Mouse (Mus musculus) lung, postnatal 25 days (tissue): ENCODE results near the gene 1700001P01Rik.

Experiments used
- DNase-seq: peaks from one replicate; pipeline ENCODE4 v3.0.0; 2022; ENCODE audit warnings: low spot score

1700001P01Rik gene

DNA sequence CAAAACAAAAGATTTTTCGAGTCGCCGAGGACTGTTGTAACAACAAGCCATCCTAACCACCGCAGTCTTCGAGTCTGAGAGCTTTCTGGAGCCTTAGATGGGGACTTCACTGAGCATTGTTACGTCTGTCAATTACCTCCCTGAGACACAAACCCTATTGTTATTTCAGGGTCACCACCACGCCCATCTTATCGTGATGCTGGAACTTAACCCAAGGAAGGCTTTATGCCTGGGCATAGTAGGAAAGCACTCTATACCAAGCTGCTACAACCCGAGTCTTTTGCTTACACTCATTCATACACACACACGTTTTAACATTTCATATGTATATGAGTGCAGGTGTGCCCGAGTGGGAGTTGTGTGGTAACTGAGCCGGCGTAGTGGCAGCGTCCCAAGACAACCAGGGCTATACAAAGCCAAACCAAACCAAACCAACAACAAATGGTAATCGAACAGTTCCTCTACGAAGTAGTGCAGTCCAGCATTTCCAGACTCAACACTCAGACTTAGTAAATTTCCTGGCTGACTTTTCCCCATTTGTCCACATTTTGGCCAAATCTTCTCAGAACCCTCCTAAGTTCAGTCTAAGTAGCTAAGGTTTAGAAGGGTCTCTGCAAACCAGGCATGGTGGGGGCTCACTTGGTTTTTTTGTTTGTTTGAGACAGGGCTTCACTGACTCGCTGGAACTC, at the start of gene 1700001P01Rik:
1700001P01Rik (minus strand) TSS at position 111 of the 689 bp plus-strand sequence.
- no peak for DNase-seq

DNA sequence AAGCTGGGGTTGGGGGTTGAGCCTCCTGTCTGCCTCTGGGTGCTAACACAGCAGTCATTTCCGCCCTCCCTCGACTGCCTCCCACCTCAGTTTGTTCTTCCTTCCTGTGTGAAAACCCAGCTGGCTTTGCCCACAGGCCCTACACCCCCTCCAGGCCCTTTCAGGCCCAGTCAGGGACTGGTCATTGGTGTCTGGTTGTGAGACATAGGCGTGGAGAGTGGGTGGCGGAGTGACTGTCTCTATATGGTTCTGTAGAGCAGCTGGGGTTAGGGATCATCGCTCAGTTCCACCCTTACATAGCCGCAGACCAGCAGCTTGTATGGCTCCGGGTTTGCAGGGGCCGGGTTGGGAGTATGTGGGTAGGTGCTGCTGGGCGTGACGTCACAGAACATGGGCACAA, 49.6 kb upstream of the 1700001P01Rik start:
- no peak for DNase-seq

GRCm38 (mm10) chr11:97824895-97825294, 49.2 kb upstream of the 1700001P01Rik start:
- no peak for DNase-seq

DNA sequence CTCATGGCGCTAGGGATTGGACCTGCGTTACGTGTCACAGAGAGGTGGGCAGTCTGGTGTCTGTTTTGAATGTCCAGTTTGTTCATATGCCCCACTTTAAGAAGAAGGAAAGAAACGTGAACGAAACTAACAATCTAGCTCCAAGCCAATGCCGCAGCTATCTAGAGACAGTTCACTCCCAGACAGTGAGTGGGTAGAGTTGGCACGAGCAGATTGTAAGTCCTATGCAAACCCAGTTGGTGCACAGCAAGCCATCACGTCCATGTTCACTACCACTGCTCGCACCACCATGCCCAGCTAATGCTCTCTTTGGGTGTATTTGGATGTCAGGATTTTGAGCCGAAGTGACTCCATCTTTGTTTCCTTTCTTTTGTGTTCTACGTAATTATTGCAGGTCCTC, 48.5 kb upstream of the 1700001P01Rik start:
- no peak for DNase-seq

GRCm38 (mm10) chr11:97822840-97823603, 47.3 kb upstream of the 1700001P01Rik start:
- DNase-seq: no peak

DNA sequence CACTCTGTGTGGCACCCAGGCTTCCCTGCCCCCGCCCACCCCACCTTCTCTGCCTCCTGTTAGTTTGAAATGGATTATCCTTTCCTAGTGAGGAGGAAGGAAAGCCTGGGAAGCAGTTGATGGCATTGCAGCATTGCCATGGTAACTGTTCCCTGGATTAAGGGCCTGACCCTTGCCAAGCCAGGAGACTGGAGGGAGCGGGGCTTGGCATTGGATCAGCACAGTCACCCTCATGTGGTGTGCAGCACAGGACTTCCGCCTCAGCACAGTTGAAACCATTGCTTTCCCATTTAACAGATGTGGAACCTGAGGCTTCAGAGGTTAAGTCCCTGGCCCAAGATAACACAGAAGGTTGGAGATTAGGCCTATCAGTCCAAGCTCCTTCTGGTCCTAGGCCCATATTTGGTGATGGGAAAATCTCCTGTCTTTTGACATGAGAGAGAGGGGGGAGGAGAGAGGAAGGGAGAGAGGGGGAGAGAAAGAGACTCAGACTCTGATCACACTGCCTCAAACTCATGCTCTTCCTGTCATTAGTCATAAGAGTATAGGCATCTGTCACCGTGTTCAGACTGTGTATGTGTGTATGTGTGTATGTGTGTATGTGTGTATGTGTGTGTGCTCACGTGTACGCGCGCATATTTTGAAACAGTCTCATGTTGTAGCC, 45.8 kb upstream of the 1700001P01Rik start:
- DNase-seq: no peak

- peak; percentile 63 for DNase-seq
Measured at GRCm38 (mm10) chr11:97820840-97821239, 45.1 kb upstream of the 1700001P01Rik start.

- no peak for DNase-seq
Measured at GRCm38 (mm10) chr11:97819923-97820322, 44.2 kb upstream of the 1700001P01Rik start.

- no peak for DNase-seq
Measured at GRCm38 (mm10) chr11:97819102-97819501, 43.4 kb upstream of the 1700001P01Rik start.

DNA sequence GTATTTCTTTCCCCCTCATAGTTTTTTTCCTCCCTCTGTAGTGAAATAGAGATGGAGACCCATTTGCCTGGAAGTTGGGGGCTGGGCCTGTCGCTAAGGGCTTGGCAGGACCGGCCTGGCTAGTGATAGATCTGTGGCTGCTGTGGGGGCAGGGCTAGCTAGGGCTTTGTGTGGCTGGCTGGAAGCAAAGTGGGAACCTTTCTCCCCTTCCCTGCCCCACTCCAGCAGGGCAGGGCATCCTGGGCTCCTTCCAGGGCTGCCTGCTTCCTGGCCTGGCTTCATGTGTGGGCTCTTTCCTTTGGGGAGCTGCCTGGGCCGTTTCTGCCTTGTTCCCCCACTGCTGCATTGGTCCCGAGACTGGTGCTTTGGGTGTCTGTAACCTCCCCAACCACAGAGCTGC, 42.9 kb upstream of the 1700001P01Rik start:
- peak; percentile 48 for DNase-seq

- no peak for DNase-seq
Measured at GRCm38 (mm10) chr11:97818003-97818402, 42.3 kb upstream of the 1700001P01Rik start.

DNA sequence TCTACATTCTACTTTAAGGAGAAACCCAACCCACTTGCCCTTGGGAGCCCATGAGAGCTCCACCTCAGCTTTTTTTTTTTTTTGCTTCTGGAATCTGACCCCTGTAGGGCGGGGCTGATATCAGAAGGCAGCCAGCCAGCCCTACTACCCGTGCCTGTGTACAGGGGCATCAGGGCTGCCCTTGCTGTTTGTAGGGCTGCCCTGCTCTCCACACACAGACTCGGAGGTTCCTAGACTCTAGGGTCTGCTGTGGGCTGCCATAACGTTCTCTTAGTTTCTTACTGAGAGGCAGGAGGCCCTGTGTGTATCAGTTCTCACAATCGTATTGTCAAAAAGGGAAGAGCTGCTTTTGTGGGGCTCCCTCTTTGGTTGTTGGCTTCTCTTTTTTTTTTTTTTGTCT, 41.7 kb upstream of the 1700001P01Rik start:
- no peak for DNase-seq

GRCm38 (mm10) chr11:97816916-97817315, 41.2 kb upstream of the 1700001P01Rik start:
- no peak for DNase-seq

DNA sequence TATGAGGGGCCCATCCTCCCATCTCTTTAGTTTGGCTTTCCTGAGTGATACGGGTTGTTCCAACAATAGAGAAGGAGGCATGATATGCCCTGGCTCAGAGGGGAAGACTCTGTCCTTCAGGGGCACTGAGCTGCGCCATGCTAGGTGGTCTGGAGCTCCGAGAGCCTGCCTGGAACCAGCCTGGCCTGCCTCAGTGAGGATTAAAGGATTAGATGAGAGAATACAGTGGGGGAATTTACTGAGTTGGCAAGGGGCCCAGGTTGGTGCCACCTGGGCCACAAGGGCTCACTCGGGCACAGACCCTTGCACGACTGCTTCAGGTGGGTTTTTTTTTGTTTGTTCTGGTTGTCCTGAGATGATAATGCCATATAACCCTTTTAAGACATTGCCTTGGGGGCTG, 40.5 kb upstream of the 1700001P01Rik start:
- DNase-seq: no peak

DNA sequence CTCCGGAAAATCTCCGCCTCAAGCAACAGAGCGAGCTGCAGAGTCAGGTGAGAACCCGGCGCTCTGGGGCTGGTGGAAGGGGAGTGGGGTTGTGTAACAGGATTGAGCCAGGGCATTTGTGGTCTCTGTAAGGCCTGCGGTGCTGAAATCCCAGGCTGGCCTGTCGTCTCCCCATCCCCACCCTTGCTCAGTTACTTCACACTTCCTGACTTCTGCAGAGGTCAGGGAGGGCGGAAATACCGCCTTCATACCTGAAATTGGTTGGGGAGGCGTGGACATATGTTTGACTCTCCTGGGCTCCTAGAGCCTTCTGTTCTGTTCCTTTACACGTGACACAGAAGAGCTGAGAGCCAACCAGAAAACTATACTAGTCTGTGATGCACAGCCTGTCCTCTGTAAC, 40.0 kb upstream of the 1700001P01Rik start:
- DNase-seq: no peak

DNA sequence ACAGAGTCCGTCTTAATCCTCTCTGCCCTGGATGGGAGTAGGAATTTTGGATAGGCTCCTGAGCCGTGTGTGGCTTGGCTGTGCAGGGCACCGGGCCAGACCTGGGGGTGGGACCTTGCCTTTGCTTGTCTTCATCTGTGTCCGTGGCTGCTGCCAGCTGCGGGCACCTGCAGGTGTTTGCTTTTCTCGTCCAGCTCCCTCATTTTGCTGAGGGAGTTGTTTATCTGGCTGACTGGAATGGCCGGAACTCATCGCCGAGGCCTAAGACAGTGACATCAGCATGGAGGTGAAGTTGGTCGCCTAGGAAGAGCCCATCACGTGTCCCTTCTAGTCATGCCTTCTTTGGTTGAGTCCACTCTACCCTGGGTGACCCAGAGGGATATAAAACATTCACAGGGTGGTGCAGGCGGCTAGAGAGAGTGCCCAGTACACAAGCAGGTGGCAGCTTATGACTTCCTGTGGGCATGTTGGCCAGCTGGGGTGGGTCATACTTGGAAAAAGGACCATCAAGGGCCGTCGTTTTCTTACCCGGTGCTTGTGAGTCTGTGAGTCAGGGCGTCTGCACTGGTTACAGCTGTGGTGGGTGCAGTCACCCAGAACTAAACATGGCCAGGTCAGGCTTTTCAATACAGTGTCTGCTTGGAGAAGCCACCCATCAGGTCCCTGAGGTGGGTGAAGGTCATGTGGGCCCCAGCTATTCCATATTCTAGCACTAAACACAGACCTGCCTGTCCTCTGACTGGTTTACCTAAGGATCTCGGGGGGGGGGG, 38.2 kb upstream of the 1700001P01Rik start:
- no peak for DNase-seq

DNA sequence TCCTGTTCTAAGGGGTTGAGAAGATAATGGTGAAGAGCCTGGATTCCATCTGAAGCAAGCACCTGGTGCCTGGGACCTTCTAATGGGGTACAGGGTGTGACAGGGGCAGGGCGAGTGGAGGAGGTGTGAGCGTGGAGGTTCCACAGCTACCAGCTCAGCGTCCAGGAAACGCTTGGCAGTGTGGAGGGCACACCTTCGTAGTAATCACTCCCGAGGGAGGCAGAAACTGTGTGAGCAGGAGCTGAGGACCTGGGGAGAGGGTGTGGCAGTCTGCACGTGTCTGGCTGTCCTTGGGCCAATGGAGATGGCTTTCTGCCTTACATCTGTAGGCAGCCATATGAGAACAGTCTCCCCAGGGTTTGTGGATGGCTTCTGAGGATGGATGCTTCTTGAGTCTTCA, 37.4 kb upstream of the 1700001P01Rik start:
- DNase-seq: no peak

- DNase-seq: no peak
Measured at GRCm38 (mm10) chr11:97812491-97812921, 36.8 kb upstream of the 1700001P01Rik start.

- DNase-seq: no peak
Measured at GRCm38 (mm10) chr11:97811569-97812362, 36.0 kb upstream of the 1700001P01Rik start.

GRCm38 (mm10) chr11:97810970-97811369, 35.3 kb upstream of the 1700001P01Rik start:
- no peak for DNase-seq

DNA sequence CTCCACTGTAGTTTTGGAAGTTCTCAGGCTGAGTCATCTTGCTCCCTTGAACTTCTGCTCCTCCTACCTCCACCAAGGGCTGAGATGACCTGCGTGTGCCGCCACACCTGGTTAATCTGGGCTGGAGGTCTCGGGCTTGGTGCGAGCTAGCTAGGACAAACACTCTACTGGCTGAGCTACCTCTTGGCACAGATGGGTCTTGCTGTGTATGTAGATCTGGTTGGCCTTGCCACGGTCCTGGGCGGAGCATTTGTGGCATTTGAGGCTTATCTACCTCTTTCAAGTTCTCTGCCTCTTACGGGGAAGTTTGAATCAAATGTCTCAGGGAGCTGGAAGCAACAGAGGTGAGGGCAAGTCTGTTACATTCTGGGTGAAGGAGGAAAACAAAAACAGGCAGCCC, 34.6 kb upstream of the 1700001P01Rik start:
- peak; percentile 76 for DNase-seq
